Mouse (Mus musculus): ENCODE measurements around the gene Parp1.
A peak's percentile ranks its signal among the peaks of the same experiment; 100 is the strongest.

The Parp1 gene

DNA sequence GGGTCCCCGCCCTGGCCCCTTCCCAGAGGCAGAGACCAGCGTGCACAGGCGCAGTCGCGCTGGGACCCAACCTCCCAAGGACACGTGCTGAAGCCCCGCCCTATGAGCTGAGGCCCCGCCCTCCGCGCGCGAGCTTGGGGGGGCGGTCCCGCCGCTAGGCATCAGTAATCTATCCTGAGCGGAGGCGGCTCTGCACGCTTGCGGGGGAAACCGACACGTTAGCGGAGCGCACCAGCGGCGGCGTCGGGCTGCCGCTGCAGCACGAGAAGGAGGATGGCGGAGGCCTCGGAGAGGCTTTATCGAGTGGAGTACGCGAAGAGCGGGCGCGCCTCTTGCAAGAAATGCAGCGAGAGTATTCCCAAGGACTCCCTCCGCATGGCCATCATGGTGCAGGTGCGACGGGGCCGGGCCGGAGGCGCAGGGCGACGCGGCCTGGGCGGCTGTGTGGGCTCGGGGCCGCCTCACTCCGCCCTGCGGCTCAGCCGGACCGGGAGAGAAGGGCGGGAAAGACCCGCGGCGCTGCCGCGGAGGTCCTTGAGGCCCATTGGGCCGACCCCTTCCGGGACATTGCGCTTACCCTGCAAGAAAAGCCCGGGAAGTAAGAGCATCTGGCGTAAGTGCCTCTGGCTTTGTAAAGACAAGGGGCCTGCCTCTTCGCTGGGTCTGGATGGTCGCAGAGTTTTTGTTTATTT is at the start of gene Parp1:
Parp1 (plus strand) TSS at position 164 of the 692 bp plus-strand sequence.
- peak; percentile 95 for DNase-seq

- no peak for DNase-seq
These were observed 49.2 kb upstream of the Parp1 start for GRCm38 (mm10) chr1:180519520-180519919.

- no peak for DNase-seq
These were observed 48.5 kb upstream of the Parp1 start for GRCm38 (mm10) chr1:180520190-180520589.

DNA sequence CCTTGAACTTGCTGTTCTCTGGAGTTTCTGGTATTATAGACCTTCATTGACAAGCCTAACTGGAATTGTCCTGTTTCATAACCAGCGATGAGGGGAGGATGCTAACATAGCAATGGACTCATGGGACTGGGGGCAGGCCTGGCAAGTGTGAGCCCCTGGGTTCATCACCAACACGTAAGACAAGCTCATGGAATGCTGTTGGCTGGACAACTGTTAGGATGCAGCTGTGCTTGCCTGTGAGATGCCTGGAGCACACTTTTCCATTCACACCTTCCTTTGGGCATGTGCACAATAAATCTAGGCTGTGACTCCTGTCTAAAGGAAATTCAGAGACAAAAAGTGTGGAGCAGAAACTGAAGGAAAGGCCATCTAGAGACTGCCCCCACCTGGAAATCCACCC is 45.4 kb upstream of the Parp1 start:
- no peak for DNase-seq

DNA sequence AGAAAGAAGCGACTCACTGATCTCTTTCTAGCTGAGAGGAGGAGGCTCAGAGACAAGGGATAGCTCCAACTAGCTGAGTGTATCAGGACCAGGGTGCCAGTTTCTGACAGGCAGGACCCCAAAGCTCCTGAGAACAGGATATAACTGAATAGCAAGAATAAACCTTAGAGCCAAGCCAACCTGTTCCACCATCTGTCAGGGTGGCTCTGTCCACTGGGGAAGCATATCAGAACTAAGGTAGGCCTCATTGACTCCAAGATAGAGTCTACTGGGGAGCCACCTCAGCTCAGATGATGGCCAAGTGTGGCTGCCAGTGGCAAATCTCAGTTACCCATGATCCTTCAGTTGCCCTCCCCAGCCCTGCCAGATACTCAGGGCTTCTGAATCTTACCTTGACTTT is 43.4 kb upstream of the Parp1 start:
- no peak for DNase-seq

DNA sequence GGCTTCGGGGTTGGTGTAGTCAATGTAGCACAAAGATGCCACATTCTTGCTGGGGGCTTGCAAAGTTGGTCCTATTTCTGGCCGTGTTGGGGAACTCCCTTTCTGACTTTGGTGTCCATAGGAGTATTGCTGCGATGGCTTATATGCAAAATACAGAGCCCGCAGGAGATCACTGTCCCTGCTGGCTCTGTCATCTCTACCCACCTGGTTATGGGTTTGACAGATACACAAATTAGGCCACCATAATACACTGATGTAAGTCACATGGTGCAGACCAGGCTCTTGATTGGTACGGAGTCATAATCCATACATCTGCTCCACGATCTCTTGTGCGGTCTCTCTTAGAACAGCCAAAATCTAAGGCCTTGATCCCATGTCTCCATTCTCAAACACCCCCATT is 38.9 kb upstream of the Parp1 start:
- DNase-seq: no peak

DNA sequence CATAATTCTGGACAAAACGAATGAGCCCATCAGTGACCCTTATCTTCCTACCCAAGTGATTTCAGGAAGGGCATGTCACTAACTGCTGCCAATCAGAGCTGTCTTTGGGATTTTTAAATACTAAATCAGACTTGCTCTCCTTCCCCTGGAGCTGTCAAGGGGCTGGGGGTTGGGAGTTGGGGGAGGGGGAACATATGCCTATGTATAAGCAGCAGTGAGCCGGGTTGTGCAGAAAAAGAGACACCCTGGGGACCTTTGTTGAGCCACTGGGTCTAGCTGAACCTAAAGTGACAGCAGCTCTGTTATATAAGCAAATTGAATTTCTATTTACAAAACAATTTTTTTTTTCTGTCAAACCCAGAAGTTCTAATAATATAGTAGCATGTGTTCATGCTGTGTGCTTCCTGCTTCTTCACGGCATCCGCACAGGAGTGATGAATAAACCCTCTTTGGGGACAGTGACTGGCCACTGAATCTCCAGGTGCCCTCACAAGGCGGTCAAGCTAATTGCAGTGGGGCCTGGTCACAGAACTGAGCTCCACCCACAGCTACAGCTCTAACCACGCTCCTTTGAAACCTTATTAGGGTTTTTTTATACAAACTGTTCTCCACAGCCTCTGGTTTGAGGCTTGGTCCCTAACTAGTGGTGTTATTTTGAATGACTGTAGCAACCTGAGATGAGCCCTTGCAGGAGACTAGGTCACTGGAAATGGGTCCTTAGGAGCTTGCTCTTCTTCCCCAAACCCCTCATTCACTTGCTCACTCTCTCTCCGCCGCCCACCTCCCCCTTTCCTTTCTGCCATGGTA is 38.1 kb upstream of the Parp1 start:
- no peak for DNase-seq

DNA sequence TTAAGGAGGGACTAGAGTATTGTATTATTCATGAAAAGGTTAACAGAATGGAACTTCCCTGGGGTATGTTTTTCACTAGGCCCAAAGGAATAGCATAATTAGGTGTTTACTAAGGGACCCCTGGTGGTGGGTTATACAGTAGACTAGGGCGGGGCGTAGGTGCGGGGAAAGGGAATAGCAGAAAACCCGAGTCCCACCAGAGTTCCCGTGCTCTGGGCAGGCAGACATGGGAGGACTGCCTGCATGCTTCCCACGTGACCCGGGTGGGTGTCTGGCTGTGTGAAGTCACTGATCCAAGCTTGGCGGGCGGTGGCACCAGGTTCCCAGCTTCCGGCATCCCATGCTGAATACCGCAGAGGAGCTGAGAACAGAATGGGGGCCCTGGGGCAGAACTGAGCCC is 36.1 kb upstream of the Parp1 start:
- no peak for DNase-seq

GRCm38 (mm10) chr1:180536719-180537118 is 32.0 kb upstream of the Parp1 start:
- no peak for DNase-seq

GRCm38 (mm10) chr1:180541251-180541650 is 27.5 kb upstream of the Parp1 start:
- DNase-seq: no peak

- DNase-seq: no peak
These were observed 26.6 kb upstream of the Parp1 start for GRCm38 (mm10) chr1:180541883-180542711.

GRCm38 (mm10) chr1:180542712-180543371 is 25.9 kb upstream of the Parp1 start:
- no peak for DNase-seq

GRCm38 (mm10) chr1:180545918-180546545 is 22.7 kb upstream of the Parp1 start:
- no peak for DNase-seq

DNA sequence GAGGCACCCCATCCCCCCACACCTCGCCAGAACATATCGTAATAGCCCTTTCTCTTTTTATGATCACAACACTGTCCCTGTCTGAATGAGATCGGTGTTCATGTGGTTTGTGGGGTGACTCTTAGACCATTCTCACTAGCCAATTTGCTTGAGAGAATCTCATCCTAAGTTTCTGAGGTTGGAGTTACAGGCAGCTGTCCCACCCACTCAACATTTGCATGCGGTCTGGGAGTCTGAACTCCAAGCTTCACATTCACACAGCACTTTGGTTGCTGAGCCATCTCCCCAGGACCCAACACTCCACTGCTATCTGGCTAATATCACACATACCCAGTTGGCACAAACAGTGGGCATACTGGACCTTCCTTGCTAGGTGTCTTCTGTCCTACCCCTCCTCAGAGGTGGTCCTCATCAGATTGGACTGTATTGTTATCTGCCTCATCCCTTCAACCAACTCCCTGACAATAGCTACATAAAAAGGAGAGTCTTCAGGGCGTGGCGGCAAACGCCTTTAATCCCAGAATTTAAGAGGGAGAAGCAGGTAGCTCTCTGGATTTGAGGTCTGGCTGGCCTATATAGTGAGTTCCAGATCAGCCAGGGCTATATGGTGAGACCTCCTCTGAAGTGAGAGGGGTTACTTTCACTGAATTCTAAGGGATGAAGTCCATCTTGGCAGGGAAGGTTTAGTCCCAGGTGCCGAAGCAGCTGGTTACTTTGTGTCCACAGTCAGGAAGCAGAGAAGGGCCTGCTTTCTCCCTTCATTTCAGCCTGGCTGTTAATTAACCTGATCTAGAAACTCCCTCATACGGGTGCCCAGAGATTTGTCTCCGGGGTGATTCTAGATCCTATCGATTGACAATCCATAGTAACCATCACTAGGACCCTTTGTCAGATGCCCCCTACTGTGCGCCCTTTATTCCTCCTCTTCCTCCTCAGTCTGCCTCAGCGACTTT is 21.6 kb upstream of the Parp1 start:
- peak; percentile 26 for DNase-seq

DNA sequence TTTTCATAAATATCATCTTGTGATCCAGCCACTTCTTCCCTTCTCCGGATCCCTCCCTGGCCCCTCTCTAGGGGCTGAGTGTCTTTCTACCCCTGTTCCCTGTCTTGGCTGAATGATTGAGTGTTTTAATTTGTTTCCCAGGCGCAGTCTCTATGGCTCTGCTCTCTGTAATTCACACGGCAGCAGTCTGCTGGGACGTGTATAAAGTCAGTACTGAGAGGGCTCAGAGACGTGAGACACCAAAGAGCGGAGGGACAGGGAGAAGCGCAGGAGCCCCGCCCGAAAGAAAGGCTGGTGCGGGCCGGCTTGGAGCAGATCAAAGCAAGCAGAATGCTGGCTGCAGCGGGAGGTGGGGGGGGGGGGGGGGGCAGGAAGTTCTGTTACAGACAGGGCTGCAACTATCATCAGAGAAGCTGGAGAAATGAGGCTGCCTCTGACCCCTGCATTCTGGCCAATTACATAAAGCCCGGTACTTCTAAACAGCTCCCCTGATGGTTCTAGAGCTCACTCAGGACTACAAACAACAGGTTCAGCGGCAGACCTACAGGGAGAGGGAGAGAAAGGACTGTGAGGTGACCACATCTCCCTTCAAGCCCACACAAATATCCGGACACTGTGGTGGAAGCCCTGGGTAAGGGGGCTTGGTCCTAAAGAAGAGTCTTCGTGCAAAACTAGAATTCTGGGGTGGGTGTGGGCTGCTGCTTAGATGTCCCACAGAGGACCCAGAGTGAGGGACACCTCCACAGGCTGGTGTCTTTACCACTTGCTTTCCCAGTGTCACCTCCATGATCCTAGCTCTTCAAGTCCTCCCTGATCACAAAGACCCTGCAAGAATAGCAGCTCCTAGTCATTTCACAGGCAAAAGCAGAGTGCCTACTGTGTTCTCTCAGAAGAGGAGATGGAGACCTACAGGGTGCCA is 20.7 kb upstream of the Parp1 start:
- DNase-seq: peak; percentile 18

- DNase-seq: no peak
These were observed 19.0 kb upstream of the Parp1 start for GRCm38 (mm10) chr1:180549539-180550308.

DNA sequence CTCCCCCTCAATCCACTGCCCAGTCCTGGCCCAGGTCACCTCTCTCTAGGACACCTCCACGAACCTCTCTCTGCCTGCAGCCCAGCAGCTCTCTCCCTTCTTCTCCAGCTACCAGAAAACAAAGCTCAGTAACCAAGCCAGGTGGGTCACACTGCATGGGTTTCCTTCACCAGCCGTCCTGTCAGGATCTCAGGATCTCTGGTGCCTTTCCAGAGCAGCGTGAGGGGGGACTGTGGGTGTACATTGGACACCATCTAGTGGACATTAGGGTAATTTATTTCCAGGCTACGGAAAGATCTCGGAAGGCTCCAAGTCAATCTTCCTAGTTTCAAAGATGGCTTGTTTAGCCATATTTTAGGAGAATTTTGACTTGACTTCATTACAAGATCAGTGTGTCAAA is 18.0 kb upstream of the Parp1 start:
- DNase-seq: no peak

DNA sequence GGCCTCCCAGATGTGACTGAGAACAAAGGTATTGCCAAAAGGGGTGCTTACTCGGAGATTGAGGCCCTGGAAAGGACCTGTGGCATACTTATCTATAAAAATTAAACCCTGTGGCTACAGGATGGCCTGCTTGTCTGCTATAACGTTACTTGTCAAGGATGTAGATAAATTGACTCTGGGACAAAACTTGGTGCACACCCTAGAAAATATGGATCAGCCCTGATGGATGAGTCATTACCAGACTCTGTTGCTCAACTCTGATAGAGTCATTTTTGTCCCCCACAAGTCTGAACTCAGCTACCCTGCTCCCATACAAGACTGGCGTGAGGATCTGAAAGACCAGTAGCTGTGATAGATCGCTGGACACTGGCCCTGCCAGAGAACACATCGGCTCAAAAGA is 11.8 kb upstream of the Parp1 start:
- no peak for DNase-seq

DNA sequence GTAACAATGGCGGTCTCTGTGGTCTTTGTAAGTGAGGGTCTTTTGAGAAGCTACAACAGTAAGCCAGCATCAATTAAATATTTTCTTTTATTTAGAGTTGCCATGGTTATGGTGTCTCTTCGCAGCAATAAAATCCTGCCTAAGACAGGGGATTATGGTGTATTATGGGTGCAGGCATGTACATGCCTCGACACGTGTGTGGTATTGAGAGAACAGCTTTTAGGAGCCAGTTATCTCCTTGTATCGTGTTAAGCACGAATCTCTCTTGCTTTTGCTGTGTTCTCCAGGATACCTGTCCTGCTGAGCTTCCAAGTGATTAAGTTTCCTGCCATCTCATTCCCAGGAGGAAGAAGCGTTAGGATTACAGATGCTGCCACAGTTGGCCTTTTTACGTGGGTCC is 9.3 kb upstream of the Parp1 start:
- DNase-seq: no peak
